Mouse (Mus musculus) spleen, adult 18-20 months (tissue): Measurements from ENCODE around the gene P2ry10b.

ENCODE experiments used
- DNase-seq, 2 experiments: peaks; one replicate each; pipeline ENCODE4 v3.0.0; 2022; ENCODE audit warnings: mixed read lengths in 2 of 2

Gene P2ry10b

GRCm38 (mm10) chrX:107148681-107149080, at the start of gene P2ry10b:
P2ry10b (plus strand) TSS chrX:107148927.
- DNase-seq: no peak

- no peak for DNase-seq
Measured at GRCm38 (mm10) chrX:107116333-107116732, 32.4 kb upstream of the P2ry10b start.

- DNase-seq: no peak
Measured at GRCm38 (mm10) chrX:107116987-107117386, 31.7 kb upstream of the P2ry10b start.

- no peak for DNase-seq
Measured at GRCm38 (mm10) chrX:107143184-107143583, 5.5 kb upstream of the P2ry10b start.

DNA sequence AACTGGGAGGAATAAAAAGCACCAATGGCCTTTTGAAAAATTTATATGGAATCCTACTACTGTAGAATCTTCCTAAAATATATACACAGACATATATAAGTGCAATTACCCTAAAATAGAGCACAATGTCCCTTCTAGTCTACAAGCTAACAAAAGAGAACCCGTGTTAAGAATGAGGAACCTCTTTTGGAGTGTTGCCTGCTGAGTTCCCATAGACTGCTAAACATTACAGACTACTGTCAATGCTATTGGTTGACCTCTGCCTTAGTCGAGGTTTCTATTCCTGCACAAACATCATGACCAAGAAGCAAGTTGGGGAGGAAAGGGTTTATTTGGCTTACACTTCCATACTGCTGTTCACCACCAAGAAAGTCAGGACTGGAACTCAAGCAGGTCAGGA, 4.8 kb upstream of the P2ry10b start:
- no peak for DNase-seq

DNA sequence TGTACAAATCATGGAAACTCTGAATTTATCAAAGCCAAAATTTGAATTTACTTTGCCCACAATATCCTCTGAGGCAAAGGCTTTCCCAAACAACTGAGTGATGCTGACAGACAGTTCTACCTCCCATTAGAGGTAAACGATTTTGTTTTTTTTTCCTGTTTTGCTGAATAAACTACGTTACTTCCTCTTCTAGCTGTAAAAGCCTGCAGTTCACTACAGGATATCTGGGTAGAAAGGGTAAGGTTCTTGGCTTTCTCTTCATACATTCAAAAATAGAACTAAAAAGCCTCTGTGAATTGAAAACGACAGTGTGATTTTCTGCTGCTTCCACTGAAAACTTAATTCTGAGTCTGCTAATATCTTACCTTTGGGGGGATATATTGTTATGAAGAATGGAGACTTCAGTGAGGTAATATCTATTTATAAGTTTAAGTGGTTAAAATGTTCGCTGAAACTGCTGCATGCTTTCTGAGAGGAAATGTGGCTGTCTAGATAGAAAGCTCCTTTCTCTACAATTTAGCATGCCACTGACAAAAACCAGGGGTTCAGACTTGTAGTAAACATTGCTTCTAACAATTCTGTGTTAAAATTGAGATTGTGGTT, 765 bp downstream of the P2ry10b start:
- no peak for DNase-seq

DNA sequence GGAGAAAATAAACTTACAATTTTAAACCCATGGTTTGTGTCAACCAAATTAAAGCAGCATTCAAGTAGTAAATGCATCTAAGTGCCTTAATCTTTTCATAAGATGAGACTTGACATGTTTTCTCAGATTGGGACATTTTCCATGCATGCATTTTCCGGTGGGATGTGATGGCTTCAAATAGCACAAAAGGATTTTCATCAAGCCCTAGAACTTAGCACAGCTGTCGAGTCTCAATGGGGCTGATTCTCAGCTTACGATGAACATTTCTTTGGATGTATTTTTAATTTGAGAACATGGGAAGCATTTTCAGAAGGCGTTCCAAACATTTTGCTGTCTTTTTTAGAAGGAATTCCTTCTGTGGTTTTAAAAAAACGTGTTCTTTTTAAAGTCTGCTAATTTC, 1.3 kb downstream of the P2ry10b start:
- DNase-seq: no peak

GRCm38 (mm10) chrX:107150752-107151515, 2.2 kb downstream of the P2ry10b start:
- peak in 1 of 2 experiments; percentile 24 for DNase-seq

DNA sequence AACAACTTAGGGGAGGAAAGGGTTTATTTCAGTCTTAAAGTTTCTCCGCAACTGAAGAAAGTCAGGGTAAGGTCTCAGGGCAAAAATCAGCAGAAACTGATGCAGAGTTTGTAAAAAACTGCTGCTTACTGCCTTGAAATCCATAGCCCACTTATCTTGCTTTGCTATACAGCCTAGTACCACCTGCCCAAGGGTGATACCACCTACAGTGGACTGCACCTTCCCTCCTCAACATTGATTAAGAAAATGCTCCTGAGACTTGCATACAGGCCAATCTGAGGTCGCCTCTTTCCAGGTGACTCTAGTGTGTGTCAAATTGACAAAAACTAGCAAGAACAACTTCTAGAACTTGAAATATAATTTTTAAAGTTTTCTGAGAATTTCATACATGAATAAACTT, 7.3 kb downstream of the P2ry10b start:
- DNase-seq: no peak

- DNase-seq: no peak
Measured at GRCm38 (mm10) chrX:107160496-107160895, 11.8 kb downstream of the P2ry10b start.

- no peak for DNase-seq
Measured at GRCm38 (mm10) chrX:107168281-107168680, 19.6 kb downstream of the P2ry10b start.

DNA sequence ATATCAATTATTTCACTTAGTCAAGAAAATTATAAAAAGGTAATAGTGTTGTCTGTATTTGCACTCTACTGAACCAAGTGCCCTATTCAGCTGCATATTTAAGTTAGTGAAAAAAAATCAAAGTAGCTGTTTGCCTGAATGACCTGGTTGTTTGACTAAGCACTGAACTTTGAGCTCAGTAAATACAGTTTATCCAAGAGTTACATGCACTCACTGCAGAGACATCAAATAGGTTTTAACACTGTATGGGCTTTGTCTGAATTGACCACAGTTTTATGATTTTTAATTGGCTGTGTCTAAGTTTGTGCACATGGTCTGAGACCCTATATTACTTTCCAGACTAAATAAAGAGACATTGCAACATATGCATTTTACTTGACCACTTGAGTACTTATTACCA, 20.4 kb downstream of the P2ry10b start:
- no peak for DNase-seq

DNA sequence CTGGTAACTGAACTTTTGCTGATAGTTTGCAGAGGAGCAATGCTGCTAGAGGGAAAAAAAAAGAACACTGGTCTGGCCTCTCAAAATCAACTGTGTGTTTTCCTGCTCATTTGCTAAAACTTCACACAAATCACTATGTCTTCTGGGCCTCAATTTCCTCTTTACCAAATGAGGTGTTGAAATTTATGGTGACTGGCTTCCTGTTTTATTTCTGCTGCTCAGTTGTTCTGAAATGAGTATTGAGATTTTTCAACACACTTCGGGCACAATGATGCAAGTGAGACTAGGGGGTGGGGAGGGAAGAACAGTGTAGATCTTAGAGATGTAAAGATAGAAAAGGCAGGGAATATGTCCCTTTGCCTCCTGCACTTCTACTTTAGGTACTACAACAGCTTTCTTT, 30.0 kb downstream of the P2ry10b start:
- no peak for DNase-seq

- DNase-seq: no peak
Measured at GRCm38 (mm10) chrX:107217577-107218090, 68.9 kb downstream of the P2ry10b start.
